Mouse (Mus musculus) gastrocnemius, postnatal 10 days (tissue): ENCODE results near the gene Lhfp. TPM values are rescaled to one million over a fixed set of nuclear protein-coding genes. Genes with fewer than 3 reads are reported as not detected.

Experiments used
- DNase-seq: peaks from one replicate; pipeline ENCODE4 v3.0.0; 2021; ENCODE audit warnings: mixed read lengths
- total RNA-seq, 2 experiments: library from RNA; stranded (reverse); gene quantifications; 2 replicates each; pipeline ENCODE4 v1.2.3; 2021

Lhfp gene
- total RNA-seq, 2 experiments from 2014 or later: 41.9 to 43.2 TPM

DNA sequence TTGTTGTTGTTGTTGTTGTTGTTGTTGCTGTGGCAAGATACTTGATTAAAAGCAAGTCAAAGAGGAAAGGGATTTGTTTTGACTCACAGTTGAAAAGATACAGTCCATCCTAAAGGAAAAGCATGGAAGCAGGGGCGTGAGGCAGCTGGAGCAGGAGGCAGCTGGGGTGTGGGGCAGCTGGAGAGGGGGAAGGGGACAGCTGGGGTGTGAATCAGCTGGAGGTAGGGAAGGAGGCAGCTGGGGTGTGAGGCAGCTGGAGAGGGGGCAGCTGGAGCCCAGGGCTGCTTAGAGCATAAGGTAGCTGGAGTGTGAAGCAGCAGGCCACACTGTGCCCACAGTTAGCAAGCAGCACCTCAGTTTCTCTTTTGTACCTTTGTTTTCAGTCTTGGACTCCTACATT is 110.3 kb downstream of the Lhfp start:
- DNase-seq: no peak

DNA sequence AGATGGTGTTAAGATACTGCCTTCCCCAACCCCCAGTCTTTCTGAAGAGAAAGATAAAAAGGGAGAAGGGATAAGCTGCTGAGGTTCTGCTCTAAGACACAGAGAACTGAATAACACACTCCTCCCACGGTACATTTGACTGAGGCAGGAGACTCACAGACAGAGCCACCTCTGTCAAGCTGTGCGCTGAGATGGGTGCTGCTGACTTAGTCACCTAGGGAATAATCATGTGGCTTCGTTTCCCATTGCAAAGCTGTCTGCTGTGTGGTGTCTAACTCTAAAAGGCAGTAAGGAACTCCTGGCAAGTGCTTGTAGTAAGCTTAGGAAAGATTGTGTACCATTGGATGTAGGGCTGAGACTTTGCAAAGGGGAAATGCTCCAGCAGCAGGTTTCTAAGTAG is 120.6 kb downstream of the Lhfp start:
- DNase-seq: no peak

DNA sequence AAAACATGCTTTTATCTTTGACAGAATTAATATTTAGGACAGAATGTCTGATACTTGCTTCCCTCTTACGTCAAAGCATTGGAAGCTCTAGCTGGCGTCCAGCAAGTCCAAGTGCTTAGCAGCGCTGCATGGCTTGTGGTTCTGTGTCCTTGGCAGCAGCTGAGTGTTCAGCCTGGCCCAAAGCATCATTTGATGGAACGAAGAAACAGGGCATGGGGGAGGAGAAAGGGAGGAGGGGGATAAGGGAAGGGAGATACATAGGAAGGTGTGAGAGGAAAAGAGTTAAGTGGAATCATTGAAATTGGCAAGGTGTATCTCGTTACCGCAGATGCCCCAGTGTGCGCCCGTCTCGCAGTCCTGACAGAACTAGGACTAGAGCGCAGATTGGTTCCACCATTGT is 124.0 kb downstream of the Lhfp start:
- DNase-seq: no peak

DNA sequence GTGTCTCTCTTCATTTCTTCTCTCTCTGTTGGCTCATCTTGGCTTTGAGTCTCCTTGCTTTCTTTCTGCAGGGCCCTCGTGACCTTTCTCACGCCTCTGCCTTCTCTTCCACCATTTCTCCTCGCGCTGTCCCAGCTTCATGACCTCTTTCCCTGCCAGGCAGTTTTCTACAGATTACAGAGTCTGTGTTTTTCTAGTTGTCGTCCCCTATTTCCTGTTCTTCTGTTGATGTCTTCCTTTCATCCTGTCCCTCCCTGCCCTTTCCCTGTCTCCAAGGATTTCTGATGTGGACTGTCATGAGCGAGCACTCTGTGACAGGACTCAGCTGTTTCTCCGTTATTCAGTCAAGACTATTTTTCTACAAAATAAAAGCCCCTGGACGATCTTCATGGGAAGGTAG is 124.7 kb downstream of the Lhfp start:
- no peak for DNase-seq

DNA sequence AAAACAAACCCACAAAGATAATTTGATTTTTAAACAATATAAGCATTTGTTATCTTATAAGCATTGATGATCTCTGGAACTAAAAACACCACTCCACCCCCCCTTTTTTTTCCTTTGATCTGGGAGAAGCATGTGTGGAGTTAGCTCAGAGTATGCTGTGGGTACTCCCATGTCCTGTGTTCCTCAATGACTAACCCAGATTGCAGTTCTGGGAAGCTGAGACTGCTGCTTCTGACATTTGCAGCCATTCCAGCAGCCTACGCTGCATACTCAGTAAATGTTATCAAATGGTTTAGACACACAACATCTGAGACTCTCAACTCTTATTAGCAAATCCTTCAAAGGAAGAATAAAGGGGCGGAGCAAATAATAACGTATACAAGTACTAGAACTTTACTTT is 128.2 kb downstream of the Lhfp start:
- no peak for DNase-seq

DNA sequence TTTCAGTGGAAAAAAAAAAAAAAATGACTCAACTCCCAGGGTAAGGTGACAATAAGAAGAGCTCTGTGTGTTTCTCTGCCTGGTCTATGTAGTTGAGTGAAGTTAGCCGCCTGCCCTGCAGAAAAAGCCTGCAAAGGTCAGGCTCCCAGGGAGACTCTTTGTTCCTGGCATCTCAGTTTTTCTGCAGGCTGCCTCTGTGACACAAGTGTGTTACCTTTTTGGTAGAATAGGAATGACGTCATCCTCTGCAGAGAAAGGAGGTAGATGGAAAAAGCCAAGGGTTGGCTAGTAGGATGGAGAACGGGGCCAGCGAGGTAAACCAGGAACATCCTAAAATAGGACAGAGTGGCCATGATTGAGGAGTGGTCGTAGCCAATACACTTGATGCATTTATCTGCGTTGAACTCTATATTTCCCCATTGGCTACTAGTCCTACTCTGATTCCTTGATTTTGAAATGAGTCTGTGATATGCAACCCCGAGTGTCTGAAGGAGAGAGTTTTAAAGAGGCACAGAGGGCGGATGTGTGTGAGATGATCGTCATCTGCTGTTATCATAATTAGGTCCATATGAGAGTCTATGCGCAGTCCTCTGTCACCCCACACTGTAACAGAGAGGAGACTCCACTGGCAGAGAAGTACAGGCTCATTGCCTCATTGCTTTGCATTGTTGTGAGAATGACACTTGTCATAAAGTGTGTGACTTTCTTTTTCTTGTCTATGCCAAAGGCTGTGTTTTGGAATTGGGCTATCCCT is 132.2 kb downstream of the Lhfp start:
- DNase-seq: no peak

DNA sequence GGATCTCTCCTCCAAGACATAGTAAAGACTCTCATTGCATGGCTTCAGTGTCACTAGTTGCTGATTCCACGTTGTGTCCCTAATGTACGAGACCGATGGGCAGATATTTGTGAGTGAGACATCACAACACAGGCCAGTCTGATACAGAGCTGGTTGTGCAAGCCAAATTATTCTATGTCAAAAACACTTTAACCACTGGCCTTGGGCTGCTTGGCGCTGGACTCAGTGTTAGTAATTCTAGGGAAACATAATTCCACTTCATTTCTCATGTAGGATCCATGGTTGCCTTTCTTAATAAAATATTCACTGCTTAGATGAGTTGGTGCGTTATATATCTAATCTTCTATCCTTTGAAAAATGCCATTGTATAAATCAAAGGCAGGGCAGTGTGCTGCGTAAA is 138.6 kb downstream of the Lhfp start:
- DNase-seq: no peak

DNA sequence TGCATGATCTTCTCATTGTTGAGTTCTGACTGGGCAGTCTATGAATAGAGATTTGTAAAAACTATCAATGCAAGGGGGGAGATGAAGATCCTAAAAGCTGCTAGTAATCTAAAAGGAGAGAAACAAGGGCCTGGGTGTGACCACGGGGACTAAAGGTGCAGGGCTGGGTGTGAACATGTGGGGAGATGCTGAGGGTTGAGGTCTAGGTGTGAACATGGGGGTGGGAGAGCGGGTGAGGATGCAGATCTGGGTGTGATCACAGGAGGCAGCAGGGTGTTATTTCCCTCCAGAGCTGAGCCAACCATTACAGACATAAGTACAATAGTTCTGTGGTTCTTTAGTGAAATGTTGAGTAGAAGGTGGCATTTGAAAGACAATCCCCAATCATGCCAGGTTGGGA is 144.1 kb downstream of the Lhfp start:
- DNase-seq: no peak

DNA sequence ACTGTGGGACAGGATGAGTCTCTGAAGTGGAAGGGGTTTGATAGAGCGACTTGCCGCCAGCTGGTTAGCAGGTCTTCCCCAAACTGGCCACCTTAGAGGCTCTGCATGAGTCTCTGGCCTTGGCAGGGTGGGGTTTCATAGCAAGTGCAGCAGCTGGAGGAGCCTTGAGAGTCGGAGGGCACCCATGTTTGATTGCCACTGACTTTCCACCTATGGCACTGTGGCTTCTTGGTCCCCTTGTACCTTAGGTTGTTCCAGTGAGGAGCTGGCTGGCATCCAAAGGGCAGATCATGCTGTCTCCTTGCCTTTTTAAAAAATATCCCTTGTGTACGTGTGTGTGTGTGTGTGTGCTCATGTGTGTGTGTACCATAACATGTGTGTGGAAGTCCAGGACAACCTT is 152.1 kb downstream of the Lhfp start:
- no peak for DNase-seq

DNA sequence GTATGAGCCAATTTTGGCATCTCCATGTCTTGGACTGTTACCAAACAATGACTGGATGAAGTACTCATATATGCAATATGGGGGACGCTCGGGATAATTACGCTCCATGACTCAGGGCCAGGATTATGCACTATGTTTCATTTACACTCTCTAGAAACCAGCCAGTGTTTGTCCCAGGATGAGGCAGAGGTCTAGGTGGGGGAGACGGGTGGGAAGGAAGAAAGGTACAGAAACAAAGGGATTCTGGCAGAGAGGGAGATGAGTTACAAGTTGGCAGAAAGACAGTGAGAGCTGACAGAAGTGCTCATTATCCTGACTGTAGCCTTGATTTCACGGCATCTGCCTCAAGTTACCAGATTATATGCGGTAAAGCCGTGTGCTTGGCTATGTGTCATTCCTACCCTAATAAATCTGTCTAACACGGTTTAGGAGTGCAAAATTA is 154.4 kb downstream of the Lhfp start:
- no peak for DNase-seq

DNA sequence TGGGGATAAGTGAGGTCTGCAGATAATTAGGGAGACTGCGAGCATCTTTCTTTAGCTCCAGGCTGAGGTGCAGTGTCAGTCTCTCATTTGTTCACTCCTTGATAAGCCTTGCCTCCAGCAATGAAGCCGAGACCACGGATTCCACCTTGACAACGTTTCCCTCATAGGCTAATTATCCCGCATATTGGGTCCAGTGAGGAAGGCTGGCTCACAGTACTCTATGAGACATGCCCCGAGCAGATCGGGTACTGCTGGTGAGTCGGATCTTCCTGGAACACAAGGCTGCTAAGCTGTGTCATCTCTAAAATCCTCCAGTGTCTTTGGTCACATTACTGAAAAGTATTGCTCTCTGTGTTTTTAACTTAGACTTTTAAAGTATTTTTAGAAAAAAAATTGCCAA is 158.8 kb downstream of the Lhfp start:
- DNase-seq: no peak

DNA sequence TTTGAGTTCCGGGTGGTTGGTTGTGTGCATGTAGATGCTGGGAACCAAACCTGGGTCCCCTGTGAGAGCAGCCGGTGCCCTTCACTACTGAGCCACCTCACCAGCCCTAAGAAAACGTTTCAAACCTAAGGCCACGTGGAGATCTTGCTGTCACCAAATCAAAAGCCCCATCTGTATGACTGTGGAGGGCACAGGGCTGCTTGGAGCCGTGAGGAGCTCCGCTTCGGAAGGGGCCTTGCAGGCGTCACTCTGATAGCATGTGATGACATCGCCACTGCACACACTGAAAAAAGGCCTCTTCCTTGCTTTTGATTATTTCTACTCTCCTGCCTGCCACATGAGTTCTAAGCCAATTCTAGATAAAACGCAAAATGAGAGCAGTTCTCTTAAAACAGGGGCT is 159.5 kb downstream of the Lhfp start:
- no peak for DNase-seq

DNA sequence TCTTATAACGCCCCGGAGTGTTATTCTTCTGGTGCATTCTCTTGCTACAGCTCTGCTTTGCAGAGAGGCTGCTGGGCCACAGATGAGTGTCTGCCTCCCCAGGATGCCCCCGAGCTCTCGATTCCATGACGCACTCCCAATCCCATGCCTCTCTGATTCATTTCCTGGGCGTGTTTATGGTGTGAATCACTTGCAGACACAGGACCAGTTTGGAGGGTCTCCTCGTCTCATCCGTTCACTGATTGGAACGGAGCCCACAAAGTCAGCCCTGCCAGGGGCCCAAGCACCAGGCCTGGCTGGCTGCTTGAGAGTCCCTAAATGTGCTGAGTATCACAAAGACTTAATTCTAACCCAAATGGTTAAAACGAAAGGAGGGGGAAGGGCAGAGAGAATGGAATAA is 160.3 kb downstream of the Lhfp start:
- no peak for DNase-seq

DNA sequence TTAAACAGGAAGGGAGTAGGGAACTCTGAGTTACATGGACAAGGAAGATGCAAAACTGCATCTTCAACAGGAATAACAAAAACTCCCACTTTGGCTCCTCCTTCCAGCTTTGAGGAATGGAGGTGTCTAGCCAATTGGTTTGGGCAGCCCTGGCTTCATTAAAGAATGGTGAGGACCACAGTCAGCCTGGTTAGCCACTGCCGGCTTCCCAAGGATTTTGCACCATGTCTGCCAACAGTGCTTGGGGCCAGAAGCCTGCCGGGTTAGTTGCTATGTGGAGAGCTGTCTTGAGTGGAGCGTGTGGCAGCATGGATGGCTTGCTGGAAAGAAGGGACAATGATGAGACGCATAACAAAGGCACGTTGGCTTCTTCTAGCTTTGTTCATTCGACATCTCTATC is 160.9 kb downstream of the Lhfp start:
- no peak for DNase-seq

DNA sequence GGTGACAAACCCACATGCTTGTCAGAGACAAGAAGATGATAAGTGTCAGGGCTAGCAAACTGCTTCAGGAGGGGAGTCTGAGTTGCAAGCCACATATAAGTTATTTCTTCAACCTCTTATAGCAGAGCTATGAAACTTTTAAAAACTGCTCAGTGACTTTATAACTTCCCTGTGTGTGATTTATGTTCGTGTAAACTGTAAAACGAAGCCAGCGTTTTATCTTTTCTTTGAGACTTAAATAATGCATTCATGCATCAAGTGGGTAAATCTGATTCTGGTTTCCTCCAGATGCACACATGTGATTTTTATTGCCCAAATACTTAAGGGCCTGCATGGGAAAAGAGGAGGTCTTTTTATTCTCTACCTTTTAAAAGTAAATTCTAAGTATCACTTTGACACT is 161.4 kb downstream of the Lhfp start:
- no peak for DNase-seq

DNA sequence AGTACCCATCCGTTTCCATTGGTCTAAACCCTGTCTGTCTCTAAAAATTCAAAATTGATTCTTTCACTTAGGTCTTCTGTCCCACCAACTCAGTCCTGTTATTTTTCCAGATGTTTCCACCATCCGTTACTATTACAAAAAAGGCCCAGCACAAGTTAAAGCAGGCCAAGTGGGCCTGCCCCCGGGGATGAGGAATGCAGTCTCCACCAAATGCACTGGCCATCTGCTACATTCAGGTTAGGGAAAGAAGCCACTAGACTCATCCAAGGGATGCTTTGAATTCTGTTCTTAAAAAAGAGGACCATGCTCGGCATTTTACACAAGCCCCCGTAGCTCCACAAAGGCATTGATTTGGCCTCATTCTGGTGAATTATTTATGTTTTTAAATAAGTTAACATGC is 162.3 kb downstream of the Lhfp start:
- DNase-seq: no peak

DNA sequence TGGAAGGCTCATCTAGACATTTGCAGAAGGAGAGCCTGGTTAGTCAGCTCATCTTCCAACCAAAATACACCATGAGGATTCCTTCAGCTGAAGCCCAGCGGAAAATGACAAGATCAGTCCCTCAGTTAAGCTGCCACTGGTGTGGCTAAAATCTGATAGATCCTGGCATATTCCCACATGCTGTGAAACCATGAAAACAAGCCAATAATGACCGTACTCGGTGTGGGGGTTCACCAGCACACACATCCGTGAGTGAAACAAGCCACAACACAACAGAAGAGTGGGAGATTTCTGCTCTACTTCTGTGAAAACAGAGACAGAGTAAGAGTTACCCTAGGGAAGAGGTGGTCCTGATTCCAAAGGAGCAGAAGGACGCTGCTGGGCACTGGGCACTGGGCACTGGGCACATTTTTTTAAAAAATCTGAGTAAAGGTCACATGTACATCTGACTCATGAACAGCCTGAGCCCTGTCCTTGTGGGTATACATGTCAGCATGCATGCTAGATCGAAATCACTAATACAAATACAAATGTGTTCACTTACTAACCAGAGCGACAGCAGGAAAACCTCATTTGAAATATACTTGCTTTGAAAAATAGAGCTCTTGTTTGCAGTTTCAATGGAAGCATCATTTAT is 163.1 kb downstream of the Lhfp start:
- no peak for DNase-seq

DNA sequence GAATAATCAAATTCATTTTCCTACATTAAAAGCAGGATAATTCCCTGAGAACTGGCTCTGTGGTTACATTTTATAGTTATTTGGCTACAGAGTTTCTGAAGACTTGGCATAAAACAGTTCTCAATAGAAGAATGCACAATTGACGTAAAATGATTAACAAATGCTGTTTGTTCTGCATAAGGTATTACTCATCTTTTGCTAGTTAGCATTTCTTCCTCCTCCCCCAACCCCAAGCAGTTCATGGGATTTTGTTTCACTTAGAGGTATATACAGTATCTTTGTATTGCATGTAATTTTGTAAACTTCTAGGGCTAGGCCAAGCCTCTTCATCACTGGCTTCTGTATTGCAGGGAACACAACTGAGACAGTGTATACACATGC is 163.6 kb downstream of the Lhfp start:
- no peak for DNase-seq

DNA sequence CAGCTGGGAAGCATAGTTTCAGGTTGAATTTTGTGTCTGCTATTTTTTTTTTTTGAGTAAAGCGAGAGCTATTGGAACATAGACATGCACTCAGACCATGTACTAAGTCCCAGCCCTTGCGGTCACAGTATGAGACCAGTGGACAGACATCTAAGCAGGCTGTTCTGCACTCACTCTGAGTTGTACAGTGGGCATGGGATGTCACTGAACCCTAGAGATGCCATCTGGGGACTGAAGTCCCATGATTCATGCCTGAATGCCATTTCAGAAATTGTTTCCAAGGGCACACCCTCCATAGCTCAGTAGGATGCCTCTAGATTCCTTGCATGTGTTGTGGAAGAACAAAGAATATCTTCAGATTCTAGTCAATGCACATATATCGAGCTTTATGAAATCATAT is 164.4 kb downstream of the Lhfp start:
- DNase-seq: no peak

DNA sequence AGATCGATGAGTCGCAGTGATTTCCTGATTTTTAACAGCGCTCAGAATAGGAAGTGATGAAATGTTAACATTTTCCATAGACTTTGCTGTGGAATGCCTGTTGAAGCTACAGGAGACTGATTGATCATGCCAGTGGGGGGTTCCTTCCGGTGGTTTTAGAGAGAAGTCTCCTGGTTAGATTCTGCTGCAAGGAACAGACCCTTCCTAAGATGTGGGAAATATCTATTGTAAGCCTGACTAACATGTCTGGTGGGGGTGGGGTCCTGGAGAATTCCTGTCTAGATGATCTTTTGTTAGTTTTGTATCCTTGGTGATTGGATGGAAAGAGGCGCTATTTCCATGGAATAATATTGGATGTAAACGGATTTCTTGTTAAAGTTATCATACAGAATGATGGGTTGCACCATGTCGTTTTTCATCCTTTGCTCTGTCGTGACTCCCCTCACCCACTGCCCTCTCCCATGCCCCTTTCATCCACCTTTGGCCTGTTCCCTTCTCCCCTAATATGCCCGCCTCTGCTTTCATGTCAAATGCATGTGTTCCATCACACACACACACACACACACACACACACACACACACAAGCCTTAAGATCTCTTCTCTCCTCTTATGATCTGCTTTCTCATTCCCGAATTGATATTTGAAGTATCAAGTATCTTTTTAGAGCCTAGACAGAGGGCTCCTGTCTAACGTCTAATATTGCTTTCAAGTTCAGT is 165.3 kb downstream of the Lhfp start:
- no peak for DNase-seq

DNA sequence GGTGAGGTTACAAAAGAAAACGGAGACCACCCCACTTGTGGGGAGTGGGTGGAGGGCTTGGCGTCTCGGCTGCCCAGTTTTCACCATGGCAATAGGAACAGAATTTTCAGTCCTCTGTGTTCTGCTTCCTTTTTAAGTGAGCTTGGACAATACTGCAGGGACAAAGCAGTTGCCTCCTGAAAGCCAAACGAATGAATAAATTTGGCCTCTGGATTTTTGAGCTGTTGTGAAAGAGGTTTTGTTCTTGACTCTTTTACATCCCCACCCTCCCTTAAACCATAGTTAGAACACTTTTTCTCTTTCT is 165.8 kb downstream of the Lhfp start:
- no peak for DNase-seq

DNA sequence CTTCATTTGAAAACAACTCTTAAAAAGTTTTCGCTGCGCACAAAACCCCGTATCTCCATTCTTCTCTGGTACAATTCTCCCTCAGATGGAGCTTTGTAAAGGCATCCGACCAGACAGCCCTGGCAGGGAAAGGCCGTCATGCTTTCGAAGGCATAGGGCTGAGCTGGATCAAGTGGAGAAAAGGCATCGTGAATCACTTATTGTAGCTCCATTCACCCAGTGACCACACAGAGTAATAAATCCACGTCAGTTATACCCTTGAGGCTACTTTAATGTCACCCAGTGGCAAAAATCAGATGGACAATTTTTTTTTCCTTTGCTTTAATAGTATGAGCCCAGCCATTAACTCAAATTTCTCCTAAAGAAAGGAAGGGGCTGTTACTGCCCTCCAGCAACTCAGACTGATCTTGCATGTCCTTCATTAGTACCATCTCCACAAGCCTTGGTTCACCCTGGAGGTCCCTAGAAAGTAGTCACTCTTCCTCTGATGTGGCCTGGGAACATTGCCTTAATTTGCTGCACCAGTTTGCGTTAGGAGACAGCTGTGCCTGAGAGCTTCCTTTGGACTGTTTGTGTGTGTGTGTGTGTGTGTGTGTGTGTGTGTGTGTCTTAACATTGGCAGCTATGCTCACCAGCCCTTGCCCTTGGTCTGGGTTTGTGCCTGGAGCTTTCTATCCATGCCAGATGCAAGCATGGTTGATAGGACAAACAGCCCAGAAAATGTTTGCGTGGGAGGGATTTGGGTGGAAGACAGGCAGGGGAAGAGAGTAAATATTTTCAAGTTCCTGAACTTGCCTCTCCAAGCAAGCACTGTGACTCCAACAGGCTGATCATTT is 169.6 kb downstream of the Lhfp start:
- peak; percentile 51 for DNase-seq

DNA sequence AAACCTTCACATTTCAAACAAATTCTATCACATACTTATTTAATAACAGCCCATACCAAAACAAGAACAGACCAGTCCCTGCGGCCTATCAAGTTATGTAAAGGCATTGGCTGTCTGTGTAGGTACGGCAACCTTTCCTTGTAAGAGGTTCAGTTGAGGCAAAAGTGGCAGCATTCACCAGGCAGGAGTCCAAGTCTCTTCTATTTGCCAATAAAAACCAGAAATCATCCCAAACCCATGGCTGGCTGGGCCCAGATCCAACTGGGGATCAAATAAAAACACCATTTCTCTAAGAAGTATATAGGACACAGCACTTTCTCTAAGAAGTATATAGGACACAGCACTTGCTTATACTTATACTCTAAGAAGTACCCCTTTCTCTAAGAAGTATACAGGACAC is 171.3 kb downstream of the Lhfp start:
- DNase-seq: no peak
